Mouse (Mus musculus) spleen, adult 2 months (tissue): ENCODE results near the gene Tmem200b.

Experiments used
- CTCF ChIP-seq: fragments of 200-500 bp; IDR thresholded peaks from 2 replicates; pipeline ENCODE4 v1.5.1; 2011; ENCODE audit warnings: mild to moderate bottlenecking, inconsistent platforms; ENCODE audit not compliant: insufficient read depth, insufficient read length, insufficient replicate concordance; ENCODE audit errors: extremely low read depth
- POLR2A ChIP-seq: fragments of 200-500 bp; IDR thresholded peaks from 2 replicates; pipeline ENCODE4 v1.6.1; 2011; ENCODE audit warnings: low read depth, low read length, inconsistent platforms

DNA sequence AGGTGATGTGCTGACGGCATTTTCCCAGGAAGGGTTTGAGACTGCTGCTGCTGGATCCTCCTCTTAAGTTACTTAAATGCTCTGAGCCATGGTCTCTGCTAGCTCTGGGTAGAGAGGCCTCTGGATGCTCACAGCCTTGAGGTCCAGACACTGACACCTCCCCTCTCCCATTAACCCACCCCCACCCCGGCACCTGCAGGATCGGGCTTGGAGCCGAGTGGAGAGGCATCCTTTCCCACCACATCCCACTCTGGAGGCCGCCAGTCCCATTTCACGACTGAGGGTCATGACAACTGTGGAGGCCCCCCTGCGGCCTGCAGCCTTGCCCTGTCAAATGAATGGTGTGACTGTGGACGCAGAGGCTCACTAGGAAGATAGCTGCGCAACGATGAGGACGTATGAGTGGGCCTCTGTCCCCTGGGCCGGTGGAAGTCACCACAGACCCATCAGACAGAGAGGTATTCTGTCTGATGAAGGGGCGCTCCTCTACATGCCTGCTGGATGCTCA, 5.7 kb upstream of the Tmem200b start:
- TF ChIP-seq POLR2A (no peak), CTCF (no peak)
